ENCODE assay signal across 8 mouse cellular contexts in the genomic region with DNA sequence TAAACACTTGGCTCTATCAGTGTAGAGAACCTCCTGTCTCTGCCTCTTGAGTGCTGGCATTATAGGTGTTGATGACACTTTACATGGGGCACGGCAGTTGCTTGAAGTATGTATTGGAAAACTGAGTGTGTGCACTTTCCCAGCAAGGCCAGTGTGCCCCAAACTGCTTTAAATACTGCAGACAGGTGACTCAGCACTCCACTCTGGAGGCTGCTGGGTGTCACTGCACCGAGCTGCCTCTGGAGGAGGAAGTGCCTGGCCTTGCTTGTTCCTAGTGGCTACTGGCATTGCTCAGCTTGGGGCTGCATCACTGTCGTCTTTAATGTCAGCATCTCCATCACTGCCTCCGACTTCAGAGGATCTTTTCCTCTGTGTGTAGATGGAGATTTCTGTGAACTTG. TPM values are rescaled to one million over a fixed set of nuclear protein-coding genes. Genes with fewer than 3 reads are reported as not detected.
DNase-seq lines count a peak whose midpoint lies in the region; ATAC-seq and TF ChIP-seq lines count a peak whose summit lies in the region.

No protein-coding gene starts in this region.

- H3K9me3 ChIP-seq in kidney, embryonic 16.5 days (ENCODE audit: low read length) = no peaks in the 10 kb centered on the region
- H3K9me3 ChIP-seq in ES-Bruce4 (replicated peaks; ENCODE audit: control insufficient read depth, insufficient read depth, low read length, poor library complexity, severe bottlenecking) = no peaks in the 10 kb centered on the region
- H3K9me3 ChIP-seq in lung, embryonic 14.5 days (ENCODE audit: low read depth, low read length) = no peaks in the 10 kb centered on the region

- H3K4me2 ChIP-seq in kidney, embryonic 16.5 days (replicated peaks; ENCODE audit: low read depth, low read length) = no peak overlapping the region
- H3K4me2 ChIP-seq in lung, embryonic 14.5 days = no peak overlapping the region

- DNase-seq in kidney, adult 2 months = peak; percentile 56
- peak; percentile 57 to 61 for DNase-seq in heart, postnatal 10 days
- peak; percentile 62 for DNase-seq in lung, embryonic 14.5 days
- DNase-seq in splenic B cell, adult 2 months (ENCODE audit: low read depth, low spot score) = peak; percentile 76
- DNase-seq in right cerebral cortex, adult 18-20 months = no peak

- peak; percentile 72 for TF ChIP-seq CTCF in kidney, adult 2 months (conservative IDR thresholded peaks at IDR 0.05; ENCODE audit: insufficient read depth, insufficient read length, low read depth, low read length)
- TF ChIP-seq CTCF in ES-Bruce4 (IDR thresholded peaks at IDR 0.05; ENCODE audit: low read depth, low read length) = peak; percentile 62
- TF ChIP-seq CTCF in bone marrow, adult 2 months (IDR thresholded peaks at IDR 0.05; ENCODE audit: control insufficient read depth, insufficient read depth, low read length) = peak; percentile 76
- peak; percentile 72 for TF ChIP-seq CTCF in lung, embryonic 14.5 days (IDR thresholded peaks at IDR 0.05; ENCODE audit: low read depth)

- TF ChIP-seq EP300 in ES-Bruce4 (IDR thresholded peaks at IDR 0.05; ENCODE audit: insufficient read depth, low read depth, low read length) = no peak

- H3K27me3 ChIP-seq in kidney, adult 2 months (replicated peaks; ENCODE audit: control insufficient read depth, insufficient read depth, low read length) = no peaks in the 10 kb centered on the region
- H3K27me3 ChIP-seq in kidney, embryonic 16.5 days (ENCODE audit: insufficient read depth, low read length) = no peaks in the 10 kb centered on the region
- no peaks in the 10 kb centered on the region for H3K27me3 ChIP-seq in ES-Bruce4 (ENCODE audit: control insufficient read depth, insufficient read depth, low read length, poor library complexity, severe bottlenecking)
- H3K27me3 ChIP-seq in lung, embryonic 14.5 days (ENCODE audit: insufficient read depth, low read length) = no peaks in the 10 kb centered on the region
- H3K27me3 ChIP-seq in splenic B cell, adult 2 months (ENCODE audit: control insufficient read depth, insufficient read depth, low read length, poor library complexity, severe bottlenecking) = no peaks in the 10 kb centered on the region

- no peak overlapping the region for H3K4me3 ChIP-seq in kidney, adult 2 months (ENCODE audit: insufficient read depth, low read depth, low read length)
- no peak overlapping the region for H3K4me3 ChIP-seq in kidney, embryonic 16.5 days (ENCODE audit: low read length)
- no peak overlapping the region for H3K4me3 ChIP-seq in ES-Bruce4 (ENCODE audit: low read depth, low read length)
- H3K4me3 ChIP-seq in bone marrow, adult 2 months (replicated peaks; ENCODE audit: control insufficient read depth, low read depth, low read length) = no peak overlapping the region
- H3K4me3 ChIP-seq in lung, embryonic 14.5 days (ENCODE audit: low read depth, low read length) = no peak overlapping the region

- no peak overlapping the region for H3K9ac ChIP-seq in kidney, embryonic 16.5 days (replicated peaks; ENCODE audit: low read length)
- no peak overlapping the region for H3K9ac ChIP-seq in ES-Bruce4 (ENCODE audit: low read depth, poor library complexity, severe bottlenecking)
- no peak overlapping the region for H3K9ac ChIP-seq in lung, embryonic 14.5 days

- no peak overlapping the region for H3K27ac ChIP-seq in kidney, adult 2 months (ENCODE audit: insufficient read depth, low read depth, low read length)
- H3K27ac ChIP-seq in kidney, embryonic 16.5 days (ENCODE audit: low read length) = no peak overlapping the region
- H3K27ac ChIP-seq in ES-Bruce4 (ENCODE audit: insufficient read depth, low read length) = no peak overlapping the region
- no peak overlapping the region for H3K27ac ChIP-seq in bone marrow, adult 2 months (ENCODE audit: control insufficient read depth, insufficient read depth, low read depth, low read length, poor library complexity)
- H3K27ac ChIP-seq in lung, embryonic 14.5 days (ENCODE audit: low read depth) = no peak overlapping the region

- no peak for TF ChIP-seq POLR2A in kidney, adult 2 months (IDR thresholded peaks at IDR 0.05; ENCODE audit: low read depth, low read length)
- TF ChIP-seq POLR2A in ES-Bruce4 (IDR thresholded peaks at IDR 0.05; ENCODE audit: insufficient read depth, low read length) = no peak
- TF ChIP-seq POLR2A in bone marrow, adult 2 months (IDR thresholded peaks at IDR 0.05; ENCODE audit: borderline replicate concordance, control insufficient read depth, low read depth, low read length) = no peak

- no peaks in the 10 kb centered on the region for H3K36me3 ChIP-seq in kidney, adult 2 months (ENCODE audit: control insufficient read depth, insufficient read depth, low read length)
- H3K36me3 ChIP-seq in kidney, embryonic 16.5 days (ENCODE audit: insufficient read depth, low read length) = no peaks in the 10 kb centered on the region
- no peaks in the 10 kb centered on the region for H3K36me3 ChIP-seq in ES-Bruce4 (ENCODE audit: control insufficient read depth, insufficient read depth, low read length, poor library complexity, severe bottlenecking)
- H3K36me3 ChIP-seq in lung, embryonic 14.5 days (ENCODE audit: insufficient read depth) = no peaks in the 10 kb centered on the region
- no peaks in the 10 kb centered on the region for H3K36me3 ChIP-seq in splenic B cell, adult 2 months (ENCODE audit: control insufficient read depth, insufficient read depth, low read length, poor library complexity, severe bottlenecking)

- no peak for ATAC-seq in kidney, embryonic 16.5 days (ENCODE audit: low FRiP score, low TSS enrichment)
- peak; percentile 56; the same call in 1 of the 2 replicates for ATAC-seq in lung, embryonic 14.5 days (ENCODE audit: insufficient read depth)

- intact Hi-C loops in heart, postnatal 10 days (cut with DNase I) = no loop called here

- peaks cover 11% of the 10 kb centered on the region; the same call in 1 of the 2 replicates for H3K4me1 ChIP-seq in kidney, adult 2 months (ENCODE audit: control insufficient read depth, insufficient read depth, low read length)
- peaks cover 8% of the 10 kb centered on the region for H3K4me1 ChIP-seq in kidney, embryonic 16.5 days (ENCODE audit: insufficient read depth, low read length)
- no peaks in the 10 kb centered on the region for H3K4me1 ChIP-seq in ES-Bruce4 (ENCODE audit: control insufficient read depth, insufficient read depth, low read length)
- H3K4me1 ChIP-seq in bone marrow, adult 2 months (ENCODE audit: control insufficient read depth, insufficient read depth, low read length) = peaks cover 3% of the 10 kb centered on the region; the same call in 1 of the 2 replicates
- H3K4me1 ChIP-seq in lung, embryonic 14.5 days (ENCODE audit: insufficient read depth) = 0 out of 2 replicates have a peak, but pooled peaks cover 4% of the 10 kb centered on the region

- WGBS in kidney, adult 2 months = 17% methylated on average over 4 of the region's 4 CpGs
- 23% methylated on average over 4 of the region's 4 CpGs for WGBS in kidney, embryonic 16.5 days
- 0% methylated on average over 4 of the region's 4 CpGs for WGBS in bone marrow, adult 2 months
- WGBS in lung, embryonic 14.5 days = 6% methylated on average over 4 of the region's 4 CpGs

RNA-seq across cellular contexts. Expression of a gene that starts 12.2 kb away (rescaled TPM):
- 20.5 and 22.0 TPM in 2 replicates for polyA plus RNA-seq in kidney, adult 2 months (2012; rRNA removed)
- polyA plus RNA-seq in kidney, embryonic 16.5 days (2015; fragmentation: Nextera tagmentation; extraction: Ambion mirVana) = 12.3 and 12.4 TPM in 2 replicates
- polyA plus RNA-seq in ES-Bruce4 (2011; ENCODE audit: insufficient read depth, insufficient read length, low read depth, missing spikeins) = 34.2 and 36.7 TPM in 2 replicates
- polyA plus RNA-seq in bone marrow, adult 2 months (2011; ENCODE audit: insufficient read depth, insufficient read length, low replicate concordance, missing spikeins) = 17.6 and 48.3 TPM in 2 replicates
- total RNA-seq in heart, postnatal 10 days (2021) = 10 to 100 TPM; 14.3 to 16.2 TPM
- 12.4 and 12.8 TPM in 2 replicates for polyA plus RNA-seq in lung, embryonic 14.5 days (2014; fragmentation: Nextera tagmentation; extraction: Ambion mirVana)

RNA-seq across cellular contexts. Expression of a gene that starts 37.4 kb away (rescaled TPM):
- polyA plus RNA-seq in kidney, adult 2 months (2012; rRNA removed) = 1.6 and 1.8 TPM in 2 replicates
- 0.40 and 0.86 TPM in 2 replicates for polyA plus RNA-seq in kidney, embryonic 16.5 days (2015; fragmentation: Nextera tagmentation; extraction: Ambion mirVana)
- 0.67 and 0.68 TPM in 2 replicates for polyA plus RNA-seq in ES-Bruce4 (2011; ENCODE audit: insufficient read depth, insufficient read length, low read depth, missing spikeins)
- polyA plus RNA-seq in bone marrow, adult 2 months (2011; ENCODE audit: insufficient read depth, insufficient read length, low replicate concordance, missing spikeins) = 0.14 and 0.32 TPM in 2 replicates
- under 1 TPM; 0.12 to 0.22 TPM for total RNA-seq in heart, postnatal 10 days (2021)
- polyA plus RNA-seq in lung, embryonic 14.5 days (2014; fragmentation: Nextera tagmentation; extraction: Ambion mirVana) = 0.47 and 0.63 TPM in 2 replicates

RNA-seq across cellular contexts. Expression of a gene that starts 46.4 kb away (rescaled TPM):
- polyA plus RNA-seq in kidney, adult 2 months (2012; rRNA removed) = 24.7 and 27.2 TPM in 2 replicates
- 9.8 and 11.5 TPM in 2 replicates for polyA plus RNA-seq in kidney, embryonic 16.5 days (2015; fragmentation: Nextera tagmentation; extraction: Ambion mirVana)
- polyA plus RNA-seq in ES-Bruce4 (2011; ENCODE audit: insufficient read depth, insufficient read length, low read depth, missing spikeins) = 86.8 and 104 TPM in 2 replicates
- 44.2 and 78.7 TPM in 2 replicates for polyA plus RNA-seq in bone marrow, adult 2 months (2011; ENCODE audit: insufficient read depth, insufficient read length, low replicate concordance, missing spikeins)
- total RNA-seq in heart, postnatal 10 days (2021) = 10 to 100 TPM; 32.3 to 37.3 TPM
- 21.7 and 22.8 TPM in 2 replicates for polyA plus RNA-seq in lung, embryonic 14.5 days (2014; fragmentation: Nextera tagmentation; extraction: Ambion mirVana)
